Mouse (Mus musculus): ENCODE data around the gene Rgs14. TPM values are rescaled to one million over a fixed set of nuclear protein-coding genes. Genes with fewer than 3 reads are reported as not detected.

The Rgs14 gene
- total and polyA plus RNA-seq, 3 experiments, result 14.4 to 20.5 TPM; not detected in 1

GRCm38 (mm10) chr13:55371007-55371681, 1.6 kb downstream of the Rgs14 start (continued):
- no peak for TF ChIP-seq POLR2AphosphoS2 (IDR thresholded peaks at IDR 0.05; ENCODE audit: low read length)

- H3K9me3 ChIP-seq (replicated peaks; ENCODE audit: insufficient read depth, low read length), result no peaks in the 10 kb centered on the region
- H3K27ac ChIP-seq (ENCODE audit: control insufficient read depth, low read depth, low read length), result no peak overlapping the region
- peaks cover 0 to 26% of the 10 kb centered on the region in 2 experiments; a peak in 2 of 4 replicates for H3K36me3 ChIP-seq (ENCODE audit: control insufficient read depth in 1 of 2, insufficient read depth in 2 of 2, low read length in 2 of 2)
- no peaks in the 10 kb centered on the region for H3K27me3 ChIP-seq (ENCODE audit: control insufficient read depth in 1 of 2, insufficient read depth in 2 of 2, low read length in 2 of 2)
- H3K4me3 ChIP-seq (ENCODE audit: control insufficient read depth in 1 of 2, insufficient read depth in 1 of 2, low read depth in 2 of 2, low read length in 2 of 2), result no peak overlapping the region
- peaks cover 3 to 49% of the 10 kb centered on the region in 2 experiments; a peak in 3 of 4 replicates for H3K4me1 ChIP-seq (ENCODE audit: control insufficient read depth in 1 of 2, insufficient read depth in 2 of 2, low read length in 2 of 2)
- TF ChIP-seq ZKSCAN1 (IDR thresholded peaks at IDR 0.05; ENCODE audit: low read depth, low read length) (no peak), CHD1 (IDR thresholded peaks at IDR 0.05; ENCODE audit: low read depth, low read length) (no peak)
- no peak overlapping the region for H3K9ac ChIP-seq (ENCODE audit: control insufficient read depth, low read depth, low read length, poor library complexity, severe bottlenecking)
- H3K79me2 ChIP-seq (ENCODE audit: control insufficient read depth, insufficient read depth, low read length, poor library complexity), result peaks cover 8% of the 10 kb centered on the region
- DNase-seq (ENCODE audit: low read depth, low spot score), result no peak
Observed at GRCm38 (mm10) chr13:55371740-55372139, 2.2 kb downstream of the Rgs14 start.

- H3K4me3 ChIP-seq (ENCODE audit: control insufficient read depth in 1 of 2, insufficient read depth in 1 of 2, low read depth in 2 of 2, low read length in 2 of 2), result no peak overlapping the region
- H3K9ac ChIP-seq (ENCODE audit: control insufficient read depth, low read depth, low read length, poor library complexity, severe bottlenecking), result no peak overlapping the region
- no peak overlapping the region for H3K27ac ChIP-seq (ENCODE audit: control insufficient read depth, low read depth, low read length)
- peaks cover 8% of the 10 kb centered on the region for H3K79me2 ChIP-seq (ENCODE audit: control insufficient read depth, insufficient read depth, low read length, poor library complexity)
- peaks cover 3 to 36% of the 10 kb centered on the region in 2 experiments; a peak in 3 of 4 replicates for H3K4me1 ChIP-seq (ENCODE audit: control insufficient read depth in 1 of 2, insufficient read depth in 2 of 2, low read length in 2 of 2)
- no peaks in the 10 kb centered on the region for H3K9me3 ChIP-seq (replicated peaks; ENCODE audit: insufficient read depth, low read length)
- peaks cover 0 to 19% of the 10 kb centered on the region in 2 experiments; a peak in 2 of 4 replicates for H3K36me3 ChIP-seq (ENCODE audit: control insufficient read depth in 1 of 2, insufficient read depth in 2 of 2, low read length in 2 of 2)
- no peak for TF ChIP-seq MYB (IDR thresholded peaks at IDR 0.05; ENCODE audit: low read depth, low read length)
- no peak for TF ChIP-seq CHD1 (IDR thresholded peaks at IDR 0.05; ENCODE audit: low read depth, low read length)
- TF ChIP-seq TCF12 (IDR thresholded peaks at IDR 0.05; ENCODE audit: low read depth, low read length), result no peak
- no peak for TF ChIP-seq POLR2AphosphoS5 (IDR thresholded peaks at IDR 0.05; ENCODE audit: borderline replicate concordance, low read depth, low read length)
- TF ChIP-seq GATA1 (IDR thresholded peaks at IDR 0.05; ENCODE audit: low read depth, low read length), result no peak
- TF ChIP-seq ETS1 (IDR thresholded peaks at IDR 0.05; ENCODE audit: low read depth, low read length), result no peak
- no peak for TF ChIP-seq ZMIZ1 (IDR thresholded peaks at IDR 0.05; ENCODE audit: low read depth, low read length)
- TF ChIP-seq NELFE (IDR thresholded peaks at IDR 0.05; ENCODE audit: low read depth, low read length), result no peak
- TF ChIP-seq ZNF384 (IDR thresholded peaks at IDR 0.05; ENCODE audit: low read depth, low read length), result no peak
- no peak for TF ChIP-seq TAL1 (IDR thresholded peaks at IDR 0.05; ENCODE audit: low read length)
- no peak for TF ChIP-seq SMC3 (IDR thresholded peaks at IDR 0.05; ENCODE audit: low read depth, low read length)
- no peaks in the 10 kb centered on the region for H3K27me3 ChIP-seq (ENCODE audit: control insufficient read depth in 1 of 2, insufficient read depth in 2 of 2, low read length in 2 of 2)
- no peak for DNase-seq (ENCODE audit: low read depth, low spot score)
Observed at GRCm38 (mm10) chr13:55374206-55374924, 4.8 kb downstream of the Rgs14 start.
